Mouse (Mus musculus): ENCODE data around the gene Slc30a7. TPM values are rescaled to one million over a fixed set of nuclear protein-coding genes. Genes with fewer than 3 reads are reported as not detected.

The Slc30a7 gene
- 44.9 TPM for polyA plus RNA-seq (2014; fragmentation: Illumina TruSeq; extraction: RNeasy Lipid Tissue Mini Kit (QIAGEN cat#74804); ENCODE audit: low read depth, low replicate concordance)

DNA sequence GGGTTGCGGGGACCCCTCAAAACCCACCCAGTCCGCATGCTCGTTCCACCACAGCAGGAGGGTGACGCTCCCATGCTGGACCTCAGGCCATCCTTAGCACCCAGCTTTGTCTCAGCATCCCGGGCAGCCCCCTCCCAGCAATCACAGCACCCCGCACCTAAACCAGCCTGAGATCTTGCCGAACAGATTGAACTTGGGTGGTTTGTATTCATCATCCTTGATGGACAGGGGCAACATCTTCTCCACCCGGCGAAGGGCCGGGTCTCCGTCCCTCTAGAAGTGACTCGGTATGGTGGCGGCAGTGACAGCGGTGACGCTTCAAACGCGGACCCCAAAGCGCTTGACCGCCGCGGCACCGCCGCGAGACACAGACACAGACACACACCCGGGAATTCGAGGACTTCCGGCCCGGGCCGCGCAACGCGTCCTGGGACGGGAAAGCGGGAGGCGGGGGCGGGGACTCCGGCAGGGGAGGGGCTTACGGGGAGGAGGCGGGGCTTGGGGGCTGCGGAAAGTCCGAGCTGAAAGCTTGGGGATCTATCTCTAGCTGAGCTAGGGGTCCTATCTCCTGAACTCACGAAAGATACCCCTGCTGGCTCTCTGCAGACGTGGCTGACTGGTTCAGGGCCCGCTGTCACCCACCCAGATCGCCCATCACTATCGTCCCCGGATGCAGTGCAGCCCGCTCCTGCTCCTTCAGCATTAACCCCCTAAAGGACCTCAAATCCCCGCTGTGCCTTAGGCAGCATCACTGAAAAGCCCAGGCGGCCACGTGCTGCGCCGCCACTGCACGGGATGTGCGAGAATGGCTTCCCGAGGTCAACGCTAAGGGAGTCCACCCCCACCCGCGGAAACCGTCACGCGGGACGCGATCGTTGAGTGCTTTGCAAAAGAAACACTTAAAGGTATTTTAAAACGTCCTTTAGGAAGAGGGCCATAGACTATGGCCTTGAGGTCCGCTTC lies at the start of gene Slc30a7, which contains the start of gene Extl2:
TSS of gene Slc30a7 (minus strand) at position 429 of the 963 bp plus-strand sequence.
TSS of gene Extl2 (plus strand) at position 485 of the 963 bp plus-strand sequence.

Other genes with a start within 250 kb of the Slc30a7 start
- 16.0 TPM for gene Dph5, start 119.6 kb downstream of the Slc30a7 start, polyA plus RNA-seq (2014; fragmentation: Illumina TruSeq; extraction: RNeasy Lipid Tissue Mini Kit (QIAGEN cat#74804); ENCODE audit: low read depth, low replicate concordance)
- 36.5 TPM for gene Extl2, start 56 bp upstream of the Slc30a7 start, polyA plus RNA-seq (2014; fragmentation: Illumina TruSeq; extraction: RNeasy Lipid Tissue Mini Kit (QIAGEN cat#74804); ENCODE audit: low read depth, low replicate concordance)
- gene Vcam1, start 122.3 kb upstream of the Slc30a7 start, polyA plus RNA-seq (2014; fragmentation: Illumina TruSeq; extraction: RNeasy Lipid Tissue Mini Kit (QIAGEN cat#74804); ENCODE audit: low read depth, low replicate concordance) = 33.6 TPM
- gene Gpr88, start 246.1 kb upstream of the Slc30a7 start, polyA plus RNA-seq (2014; fragmentation: Illumina TruSeq; extraction: RNeasy Lipid Tissue Mini Kit (QIAGEN cat#74804); ENCODE audit: low read depth, low replicate concordance) = 1.3 TPM